Mouse (Mus musculus) heart, adult 2 months (tissue): Measurements from ENCODE around the gene Mkln1.

Experiments
- CTCF ChIP-seq: fragments of 200-600 bp; IDR thresholded peaks from 2 replicates; pipeline ENCODE4 v1.8.1; 2022; ENCODE audit warnings: antibody characterized with exemption, mild to moderate bottlenecking, moderate library complexity
- EP300 ChIP-seq: fragments of 200-500 bp; IDR thresholded peaks from 2 replicates; pipeline ENCODE4 v1.6.1; 2011; ENCODE audit warnings: low read depth, low read length, control low read depth; ENCODE audit not compliant: insufficient read depth
- POLR2A ChIP-seq: fragments of 200-500 bp; IDR thresholded peaks from 2 replicates; pipeline ENCODE4 v1.6.1; 2011; ENCODE audit warnings: mild to moderate bottlenecking, low read depth, low read length, control low read depth; ENCODE audit not compliant: insufficient read depth

- no peak for TF ChIP-seq CTCF
- TF ChIP-seq POLR2A, result no peak
- no peak for TF ChIP-seq EP300
Observed at GRCm38 (mm10) chr6:31364399-31364798, 34.1 kb upstream of the Mkln1 start.
